Mouse (Mus musculus): ENCODE results near the gene Pate2. TPM values are rescaled to one million over a fixed set of nuclear protein-coding genes. Genes with fewer than 3 reads are reported as not detected.

Pate2 gene
- total and polyA plus RNA-seq, 3 experiments = 0.23 to 0.29 TPM; not detected in 1

DNA sequence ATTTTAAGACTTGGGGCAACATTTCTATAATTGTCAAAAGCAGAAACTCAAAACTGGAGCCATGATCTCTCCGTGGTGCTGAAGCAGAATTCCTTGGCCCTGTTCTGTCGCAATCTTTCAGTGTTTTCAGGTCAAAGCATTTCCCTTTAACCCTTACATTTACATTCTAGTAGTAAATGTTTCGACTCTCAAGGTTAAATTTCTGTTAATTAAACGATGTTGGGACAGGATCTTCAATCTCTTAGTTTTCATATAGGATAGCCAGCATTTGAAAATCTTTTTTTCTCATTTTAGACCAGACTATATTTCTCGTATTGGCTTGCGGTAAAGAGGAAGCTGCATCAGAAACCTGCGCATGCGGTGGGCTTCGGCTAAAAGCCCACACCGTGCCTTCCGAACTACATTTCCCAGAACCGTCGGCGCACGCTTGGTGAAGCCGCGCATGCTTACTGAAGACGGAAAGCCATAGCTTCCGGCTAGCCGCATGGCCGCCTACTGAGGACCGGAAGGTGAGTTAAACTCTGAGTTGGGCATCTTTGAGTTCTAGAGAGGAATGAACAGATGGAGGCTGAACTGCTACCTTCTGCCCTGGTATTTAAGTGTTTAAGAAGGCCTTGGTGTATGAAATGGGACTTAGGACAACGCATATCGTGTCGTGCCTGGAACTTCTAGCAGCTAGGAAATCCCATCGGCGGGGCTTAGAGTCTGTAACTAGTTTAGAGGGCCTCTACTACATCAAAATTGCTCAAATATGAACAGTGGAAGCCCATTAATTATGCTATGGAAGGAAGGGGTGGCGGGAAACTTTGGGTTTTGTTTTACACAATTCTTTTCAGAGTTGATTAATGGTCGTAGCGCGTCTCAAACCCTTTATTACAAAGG is 10.8 kb upstream of the Pate2 start (continued):
- TF ChIP-seq CHD2 (IDR thresholded peaks at IDR 0.05; ENCODE audit: low read length) = 0 out of 2 replicates have a peak, but pooled peaks have one; percentile 10
- peak; percentile 76 for TF ChIP-seq TCF12 (IDR thresholded peaks at IDR 0.05; ENCODE audit: low read depth, low read length)
- peak; percentile 94 for TF ChIP-seq NRF1 (IDR thresholded peaks at IDR 0.05; ENCODE audit: insufficient read depth, low read depth, low read length, poor library complexity, severe bottlenecking)
- peak; percentile 92 for TF ChIP-seq NELFE (IDR thresholded peaks at IDR 0.05; ENCODE audit: low read depth, low read length)
- TF ChIP-seq E2F4 (IDR thresholded peaks at IDR 0.05; ENCODE audit: borderline replicate concordance, low read depth, low read length) = no peak
- peak; percentile 33; the same call in 1 of the 2 replicates for TF ChIP-seq POLR2AphosphoS5 (IDR thresholded peaks at IDR 0.05; ENCODE audit: borderline replicate concordance, low read depth, low read length)

GRCm38 (mm10) chr9:35561076-35561475 is 9.0 kb upstream of the Pate2 start:
- no peaks in the 10 kb centered on the region for H3K27me3 ChIP-seq (ENCODE audit: control insufficient read depth in 1 of 2, insufficient read depth in 2 of 2, low read length in 2 of 2)
- TF ChIP-seq HCFC1 (IDR thresholded peaks at IDR 0.05; ENCODE audit: low read depth, low read length) = no peak
- H3K9ac ChIP-seq (ENCODE audit: control insufficient read depth, low read depth, low read length, poor library complexity, severe bottlenecking) = no peak overlapping the region
- H3K79me2 ChIP-seq (ENCODE audit: control insufficient read depth, insufficient read depth, low read length, poor library complexity) = peaks cover 22% of the 10 kb centered on the region
- DNase-seq (ENCODE audit: low read depth, low spot score) = no peak
- H3K4me3 ChIP-seq (ENCODE audit: control insufficient read depth in 1 of 2, insufficient read depth in 1 of 2, low read depth in 2 of 2, low read length in 2 of 2) = no peak overlapping the region
- peaks cover 0 to 11% of the 10 kb centered on the region in 2 experiments; a peak in 3 of 4 replicates for H3K4me1 ChIP-seq (ENCODE audit: control insufficient read depth in 1 of 2, insufficient read depth in 2 of 2, low read length in 2 of 2)
- H3K9me3 ChIP-seq (replicated peaks; ENCODE audit: insufficient read depth, low read length) = no peaks in the 10 kb centered on the region
- peaks cover 12 to 36% of the 10 kb centered on the region in 2 experiments for H3K36me3 ChIP-seq (ENCODE audit: control insufficient read depth in 1 of 2, insufficient read depth in 2 of 2, low read length in 2 of 2)
- no peak overlapping the region for H3K27ac ChIP-seq (ENCODE audit: control insufficient read depth, low read depth, low read length)

DNA sequence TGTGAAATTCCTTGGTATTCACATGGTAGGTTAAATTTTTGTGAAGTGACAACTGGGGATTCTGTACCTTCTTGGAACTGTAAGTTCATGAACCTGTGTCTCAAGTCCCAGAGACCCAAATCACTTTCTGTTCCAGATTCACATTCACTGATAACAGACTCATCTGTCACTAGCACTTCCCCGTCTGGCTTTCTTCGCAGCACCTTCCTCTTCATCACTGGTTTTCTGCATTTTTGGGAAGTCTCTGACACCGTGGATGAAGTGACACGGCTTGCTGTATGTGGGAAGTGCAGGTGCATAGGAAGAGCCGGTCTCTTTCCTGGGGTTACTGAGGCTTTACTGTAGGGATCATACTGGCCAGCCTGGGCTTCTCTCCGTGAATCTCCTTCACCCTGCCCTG is 8.5 kb upstream of the Pate2 start:
- Histone ChIP-seq H3K79me2 (ENCODE audit: control insufficient read depth, insufficient read depth, low read length, poor library complexity) (peaks cover 22% of the 10 kb centered on the region), H3K4me1 (ENCODE audit: control insufficient read depth in 1 of 2, insufficient read depth in 2 of 2, low read length in 2 of 2) (peaks cover 0 to 11% of the 10 kb centered on the region in 2 experiments; a peak in 3 of 4 replicates), H3K9me3 (replicated peaks; ENCODE audit: insufficient read depth, low read length) (no peaks in the 10 kb centered on the region), H3K27ac (ENCODE audit: control insufficient read depth, low read depth, low read length) (no peak overlapping the region), H3K36me3 (ENCODE audit: control insufficient read depth in 1 of 2, insufficient read depth in 2 of 2, low read length in 2 of 2) (peaks cover 13 to 37% of the 10 kb centered on the region in 2 experiments), H3K27me3 (ENCODE audit: control insufficient read depth in 1 of 2, insufficient read depth in 2 of 2, low read length in 2 of 2) (no peaks in the 10 kb centered on the region), H3K4me3 (ENCODE audit: control insufficient read depth in 1 of 2, insufficient read depth in 1 of 2, low read depth in 2 of 2, low read length in 2 of 2) (no peak overlapping the region), H3K9ac (ENCODE audit: control insufficient read depth, low read depth, low read length, poor library complexity, severe bottlenecking) (no peak overlapping the region)
- no peak for DNase-seq (ENCODE audit: low read depth, low spot score)
- TF ChIP-seq RCOR1 (IDR thresholded peaks at IDR 0.05; ENCODE audit: low read depth, low read length) (peak; percentile 79), MAFK (IDR thresholded peaks at IDR 0.05; ENCODE audit: borderline replicate concordance, low read depth, low read length) (no peak)
